Mouse (Mus musculus) ES-CJ7 (cell line): ENCODE results near the gene Sval3.

Experiments
- DNase-seq: peaks from one replicate; pipeline ENCODE4 v3.0.0; 2011; ENCODE audit warnings: low read depth, low spot score

Gene Sval3

DNA sequence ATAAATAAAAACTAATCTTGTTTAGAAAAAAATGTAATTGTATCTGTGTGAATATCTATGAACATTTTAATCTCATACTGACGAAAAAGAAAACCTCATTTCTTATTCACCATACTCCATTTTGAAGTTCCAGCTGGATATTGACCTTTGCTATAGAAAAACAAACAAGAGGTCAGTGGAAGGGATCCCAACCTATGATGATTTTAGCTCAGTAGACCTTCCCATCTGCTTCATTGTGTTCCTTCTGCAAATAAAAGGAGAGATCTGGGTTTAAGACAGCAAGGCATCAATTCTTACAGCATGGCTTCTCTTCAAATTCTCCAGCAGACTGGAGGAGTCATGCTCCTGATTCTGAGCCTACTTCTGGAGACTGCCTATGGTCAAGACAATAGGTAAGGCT lies at the start of gene Sval3:
Gene Sval3, plus strand, starts transcription at position 301 of the 400 bp plus-strand sequence.
- no peak for DNase-seq

GRCm38 (mm10) chr6:41951330-41951729 lies 16.6 kb upstream of the Sval3 start, which contains the start of gene Sval1:
Sval1 (plus strand) TSS chr6:41951630.
- DNase-seq: no peak
